Mouse (Mus musculus) forebrain, embryonic 10.5 days (tissue): ENCODE measurements around the gene Vars2. TPM values are rescaled to one million over a fixed set of nuclear protein-coding genes. Genes with fewer than 3 reads are reported as not detected.

Experiments used
- DNase-seq: peaks from one replicate; pipeline ENCODE4 v3.0.0-alpha.2; 2017; ENCODE audit warnings: low spot score; ENCODE audit errors: extremely low spot score
- H3K27ac ChIP-seq: fragments of 300-500 bp; sonication (generic); 2 replicates; pipeline ENCODE4 v1.5.1; 2016; ENCODE audit warnings: mild to moderate bottlenecking
- H3K27me3 ChIP-seq: fragments of 300-500 bp; sonication (generic); 2 replicates; pipeline ENCODE4 v1.6.1; 2016; ENCODE audit warnings: mild to moderate bottlenecking; ENCODE audit not compliant: poor library complexity, severe bottlenecking
- H3K36me3 ChIP-seq: fragments of 300-500 bp; sonication (generic); replicated peaks from 2 replicates; pipeline ENCODE4 v1.6.1; 2016; ENCODE audit warnings: mild to moderate bottlenecking, moderate library complexity
- H3K4me1 ChIP-seq: fragments of 300-500 bp; sonication (generic); 2 replicates; pipeline ENCODE4 v1.6.1; 2016
- H3K4me3 ChIP-seq: fragments of 300-500 bp; sonication (generic); 2 replicates; pipeline ENCODE4 v1.5.1; 2016; ENCODE audit warnings: mild to moderate bottlenecking, moderate library complexity
- H3K9me3 ChIP-seq: fragments of 300-500 bp; sonication (generic); 2 replicates; pipeline ENCODE4 v1.6.1; 2016; ENCODE audit warnings: mild to moderate bottlenecking, moderate library complexity
- WGBS: fragments of 180-500 bp; shearing (Covaris S2); methylation state at CpG from one replicate; pipeline ENCODE4 v1.1.7; 2016; 5-methylcytosine and 5-hydroxymethylcytosine counted together
- polyA plus RNA-seq: library from polyadenylated mRNA; unstranded; fragments of >200 nt; fragmentation: Nextera tagmentation; extraction: Ambion mirVana; gene quantifications from 2 replicates; pipeline ENCODE4 v1.2.1, GENCODE M21; 2016

Vars2 gene
- polyA plus RNA-seq, 1 experiment from 2014 or later: 19.3 TPM

DNA sequence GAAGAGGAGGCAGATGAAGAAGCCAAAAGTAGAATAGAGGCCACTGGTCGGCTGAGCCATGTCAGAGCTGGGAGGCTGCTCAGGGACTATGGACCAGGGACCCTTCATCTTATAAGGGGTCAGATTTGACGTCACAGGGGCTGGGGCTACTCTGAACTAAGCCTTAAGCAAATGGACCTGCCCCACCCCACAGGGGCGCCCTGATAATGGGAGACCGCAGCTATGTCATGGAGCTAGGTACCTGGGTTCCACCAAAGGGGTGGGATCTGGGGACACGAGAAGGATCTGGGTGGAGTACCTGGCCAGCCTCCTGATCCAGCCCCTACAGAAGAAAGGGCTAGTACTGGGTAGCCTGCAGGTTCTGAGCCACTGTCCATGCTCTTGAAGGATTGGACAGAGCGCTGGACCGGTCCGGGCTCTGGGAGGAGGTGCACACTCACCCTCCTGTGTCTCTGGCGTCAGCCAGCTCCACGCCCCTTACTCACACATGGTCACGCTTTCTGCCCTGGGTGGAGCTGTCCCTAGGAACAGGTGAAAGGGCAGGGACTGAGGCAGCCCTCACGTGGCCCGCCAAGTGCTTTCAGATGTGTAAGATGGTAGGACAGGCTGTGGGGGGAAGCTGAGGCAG lies 23.7 kb downstream of the Vars2 start, which contains the start of gene Mucl3:
Gene Mucl3, minus strand, starts transcription at position 87 of the 628 bp plus-strand sequence.
- no peaks in the 10 kb centered on the region for H3K4me1 ChIP-seq
- no peaks in the 10 kb centered on the region for H3K36me3 ChIP-seq
- WGBS: 77% methylated on average over 13 of the region's 13 CpGs
- H3K4me3 ChIP-seq: no peak within 1 kb of the TSS
- no peaks in the 10 kb centered on the region for H3K9me3 ChIP-seq
- no peak within 1 kb of the TSS for H3K27ac ChIP-seq
- no peak for DNase-seq
- no peaks in the 10 kb centered on the region; the same call in 1 of the 2 replicates for H3K27me3 ChIP-seq

DNA sequence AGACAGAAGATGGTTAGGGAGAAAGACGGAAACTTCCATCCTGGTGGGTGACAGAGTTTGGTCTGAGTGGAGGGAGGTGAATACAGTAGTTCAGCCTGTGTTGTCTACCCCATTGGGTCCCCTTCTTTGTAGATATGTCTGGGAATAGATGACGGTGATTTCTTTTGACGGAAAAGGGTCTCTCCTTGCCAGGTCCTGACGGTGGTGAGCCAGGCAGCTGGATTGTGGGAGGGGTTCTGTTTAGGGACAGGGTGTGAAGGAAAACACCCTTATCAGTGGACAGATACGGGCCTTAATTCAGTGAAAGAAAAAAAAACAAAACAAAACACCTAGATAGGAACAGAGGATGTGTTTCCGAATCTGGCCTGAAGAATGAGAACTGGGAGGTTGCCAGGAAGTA lies 28.0 kb downstream of the Vars2 start:
- no peak for DNase-seq
- WGBS: 90% methylated on average over 6 of the region's 6 CpGs
- Histone ChIP-seq H3K4me3 (0 out of 2 replicates have a peak overlapping the region, but pooled peaks have one; percentile 25), H3K27ac (no peak overlapping the region), H3K4me1 (peaks cover 5% of the 10 kb centered on the region), H3K9me3 (no peaks in the 10 kb centered on the region), H3K27me3 (peaks cover 11% of the 10 kb centered on the region), H3K36me3 (no peaks in the 10 kb centered on the region)

DNA sequence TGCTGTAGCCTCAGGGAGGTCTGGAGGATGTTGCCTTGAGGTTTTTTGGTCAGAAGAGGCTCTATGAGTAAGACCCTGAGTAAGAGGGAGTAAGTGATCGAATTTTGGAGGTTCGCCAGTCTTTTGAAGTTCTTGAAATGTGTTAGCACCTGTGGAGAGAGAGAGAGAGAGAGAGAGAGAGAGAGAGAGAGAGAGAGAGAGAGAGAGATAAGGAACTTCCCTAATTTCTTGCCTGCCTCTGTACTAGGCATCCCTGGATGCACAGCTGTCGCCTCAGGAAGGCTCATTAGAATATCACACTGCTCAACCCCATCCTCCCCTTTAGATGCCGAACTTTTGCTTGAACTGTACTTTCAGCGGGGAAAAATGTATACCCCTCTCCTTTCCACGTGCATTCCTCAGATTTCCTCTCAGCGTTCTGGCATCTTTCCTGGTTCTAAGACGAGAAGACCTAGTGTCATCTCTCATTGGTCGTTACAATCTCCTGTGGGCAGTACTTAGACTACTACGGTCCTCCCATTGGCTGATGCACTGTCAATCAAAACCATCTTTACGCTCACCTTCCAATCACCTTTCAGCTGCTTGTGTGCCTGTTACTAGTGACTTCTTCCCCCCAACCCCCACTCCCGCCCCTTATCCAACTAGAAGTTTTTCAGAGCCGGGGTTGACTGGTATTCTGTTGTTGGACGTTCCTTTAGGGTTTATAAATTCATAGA lies 28.8 kb downstream of the Vars2 start:
- WGBS: 32% methylated on average over 14 of the region's 14 CpGs
- peaks cover 11% of the 10 kb centered on the region for H3K4me1 ChIP-seq
- DNase-seq: peak; percentile 29
- peak overlapping the region; percentile 25 for H3K4me3 ChIP-seq
- no peaks in the 10 kb centered on the region for H3K9me3 ChIP-seq
- no peaks in the 10 kb centered on the region for H3K36me3 ChIP-seq
- no peak overlapping the region for H3K27ac ChIP-seq
- peaks cover 11% of the 10 kb centered on the region for H3K27me3 ChIP-seq

DNA sequence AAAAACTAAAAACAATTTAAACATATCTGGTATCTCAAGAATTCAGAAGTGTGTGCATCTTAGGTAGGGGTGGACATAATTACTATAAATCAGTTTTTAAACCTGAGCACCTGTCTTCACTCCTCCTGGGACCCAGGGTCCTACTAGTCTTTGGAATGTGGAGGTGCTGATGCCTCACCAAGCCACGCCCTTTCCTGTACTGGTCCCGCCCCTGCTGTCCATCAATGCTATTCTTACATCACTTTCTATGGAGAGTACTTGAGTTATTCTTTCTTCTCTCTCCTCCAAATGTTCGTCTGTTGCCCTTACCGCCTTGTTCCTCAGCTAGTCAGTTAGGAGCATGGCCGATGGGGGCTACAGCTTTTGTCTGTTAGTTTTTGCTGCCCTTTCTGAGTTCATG lies 31.0 kb downstream of the Vars2 start:
- H3K4me3 ChIP-seq: peak overlapping the region; percentile 51; the same call in 1 of the 2 replicates
- WGBS: 37% methylated on average over 5 of the region's 5 CpGs
- H3K27ac ChIP-seq: no peak overlapping the region
- H3K9me3 ChIP-seq: no peaks in the 10 kb centered on the region
- H3K4me1 ChIP-seq: peaks cover 11% of the 10 kb centered on the region
- H3K27me3 ChIP-seq: peaks cover 11% of the 10 kb centered on the region; the same call in 1 of the 2 replicates
- no peaks in the 10 kb centered on the region for H3K36me3 ChIP-seq
- no peak for DNase-seq

- peak overlapping the region; percentile 51 for H3K4me3 ChIP-seq
- peaks cover 11% of the 10 kb centered on the region for H3K4me1 ChIP-seq
- no peaks in the 10 kb centered on the region for H3K9me3 ChIP-seq
- WGBS: 4% methylated on average over 15 of the region's 15 CpGs
- no peaks in the 10 kb centered on the region for H3K36me3 ChIP-seq
- peaks cover 11% of the 10 kb centered on the region; the same call in 1 of the 2 replicates for H3K27me3 ChIP-seq
- peak overlapping the region; percentile 60 for H3K27ac ChIP-seq
- DNase-seq: peak; percentile 74
Measured at GRCm38 (mm10) chr17:35635699-35636111, 31.7 kb downstream of the Vars2 start.

GRCm38 (mm10) chr17:35635202-35635601 lies 32.2 kb downstream of the Vars2 start:
- peaks cover 11% of the 10 kb centered on the region; the same call in 1 of the 2 replicates for H3K27me3 ChIP-seq
- H3K36me3 ChIP-seq: no peaks in the 10 kb centered on the region
- H3K9me3 ChIP-seq: no peaks in the 10 kb centered on the region
- DNase-seq: no peak
- no peak overlapping the region for H3K4me3 ChIP-seq
- peaks cover 11% of the 10 kb centered on the region for H3K4me1 ChIP-seq
- WGBS: 79% methylated on average over 3 of the region's 3 CpGs
- no peak overlapping the region for H3K27ac ChIP-seq

DNA sequence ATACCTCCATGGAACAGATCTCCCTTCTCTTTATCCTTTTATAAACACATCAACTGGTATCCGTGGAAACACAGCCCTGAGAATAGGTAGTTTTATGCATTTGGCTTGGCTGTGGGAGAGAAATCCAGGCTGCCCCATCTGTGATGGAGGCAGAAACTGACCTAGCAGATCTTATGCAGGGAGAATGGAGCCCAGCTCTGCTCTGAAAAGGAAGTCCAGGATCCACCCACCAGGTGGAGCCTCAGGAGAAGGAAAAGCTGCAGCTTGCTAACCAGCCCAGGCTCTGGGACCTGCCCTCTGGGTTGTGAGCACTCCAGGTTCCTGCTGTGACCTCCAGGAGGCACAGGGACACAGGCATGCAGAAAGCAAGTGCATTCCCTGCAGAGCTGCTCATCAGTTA lies 33.4 kb downstream of the Vars2 start:
- 14% methylated on average over 1 of the region's 1 CpGs for WGBS
- peak; percentile 33 for DNase-seq
- Histone ChIP-seq H3K4me1 (peaks cover 11% of the 10 kb centered on the region), H3K36me3 (no peaks in the 10 kb centered on the region), H3K4me3 (no peak overlapping the region), H3K27ac (no peak overlapping the region), H3K9me3 (no peaks in the 10 kb centered on the region), H3K27me3 (peaks cover 11% of the 10 kb centered on the region; the same call in 1 of the 2 replicates)

DNA sequence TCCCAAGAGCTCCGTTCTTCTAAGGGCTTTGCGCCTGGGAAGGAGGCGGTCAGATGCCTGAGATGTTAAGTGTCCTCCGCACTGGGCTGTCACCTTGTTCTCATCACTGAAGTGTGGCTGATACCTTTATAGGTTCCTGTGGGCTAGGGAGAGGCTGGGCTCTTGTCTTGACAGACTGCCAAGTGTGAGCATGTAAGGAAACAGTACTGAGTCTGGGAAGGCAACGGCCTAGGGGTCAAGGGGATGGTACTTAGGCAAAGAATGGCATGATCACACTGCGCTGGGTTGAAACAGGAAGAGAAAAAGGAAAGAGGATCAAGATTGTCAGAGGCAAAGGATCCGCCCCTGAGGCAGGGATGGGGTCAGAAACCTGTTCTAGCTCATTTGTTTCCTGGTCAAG lies 40.9 kb downstream of the Vars2 start, which contains the start of gene Gm9573:
Gene Gm9573, minus strand, starts transcription at position 101 of the 400 bp plus-strand sequence.
- H3K4me1 ChIP-seq: no peaks in the 10 kb centered on the region
- no peak for DNase-seq
- no peaks in the 10 kb centered on the region for H3K27me3 ChIP-seq
- H3K9me3 ChIP-seq: 0 out of 2 replicates have a peak, but pooled peaks cover 6% of the 10 kb centered on the region
- 93% methylated on average over 7 of the region's 7 CpGs for WGBS
- H3K27ac ChIP-seq: no peak within 1 kb of the TSS
- no peaks in the 10 kb centered on the region for H3K36me3 ChIP-seq
- H3K4me3 ChIP-seq: no peak within 1 kb of the TSS

DNA sequence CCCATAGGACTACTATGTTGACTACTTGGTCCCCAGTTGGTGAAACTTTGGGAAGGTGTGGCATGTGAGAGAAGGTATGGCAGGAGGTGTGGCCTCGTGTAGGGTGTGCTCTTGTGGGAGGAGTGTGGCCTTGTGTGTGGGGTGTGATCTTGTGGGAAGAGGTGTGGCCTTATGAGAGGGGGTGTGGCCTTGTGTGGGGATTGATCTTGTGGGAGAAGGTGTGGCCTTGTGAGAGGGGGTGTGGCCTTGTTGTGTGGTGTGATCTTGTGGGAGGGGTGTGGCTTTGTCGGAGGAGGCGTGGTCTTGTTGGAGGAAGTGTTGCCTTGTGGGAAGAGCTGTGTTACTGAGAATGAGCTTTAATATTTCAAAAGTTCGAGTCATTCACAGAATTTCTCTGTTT lies 50.3 kb downstream of the Vars2 start:
- no peak overlapping the region for H3K27ac ChIP-seq
- no peak for DNase-seq
- WGBS: 83% methylated on average over 4 of the region's 4 CpGs

More for the DNA sequence above, 50.3 kb downstream of the Vars2 start:
- Histone ChIP-seq H3K4me1 (no peaks in the 10 kb centered on the region), H3K27me3 (no peaks in the 10 kb centered on the region), H3K9me3 (peaks cover 3% of the 10 kb centered on the region; the same call in 1 of the 2 replicates), H3K36me3 (no peaks in the 10 kb centered on the region), H3K4me3 (no peak overlapping the region)

Other genes starting within 250 kb of the Vars2 start
- 2.1 and 2.5 TPM in 2 replicates for gene H2-Q6, start 242.7 kb downstream of the Vars2 start, polyA plus RNA-seq
- gene H2-Q7, start 228.4 kb downstream of the Vars2 start, polyA plus RNA-seq: 18.5 and 19.8 TPM in 2 replicates
- gene H2-Q10, start 197.5 kb downstream of the Vars2 start, polyA plus RNA-seq: 0.36 and 0.37 TPM in 2 replicates
- 0.12 TPM in 1 of 2 replicates, not detected in the other for gene Pou5f1, start 161.6 kb downstream of the Vars2 start, polyA plus RNA-seq
- gene Tcf19, start 150.8 kb downstream of the Vars2 start, polyA plus RNA-seq: 52.2 and 57.1 TPM in 2 replicates
- 21.6 and 26.1 TPM in 2 replicates for gene Cchcr1, start 150.5 kb downstream of the Vars2 start, polyA plus RNA-seq
- 2.2 and 2.6 TPM in 2 replicates for gene Psors1c2, start 134.4 kb downstream of the Vars2 start, polyA plus RNA-seq
- not detected in 2 replicates for gene Cdsn, start 115.5 kb downstream of the Vars2 start, polyA plus RNA-seq
- gene 2300002M23Rik, start 100.1 kb downstream of the Vars2 start, polyA plus RNA-seq: not detected in 2 replicates
- gene Sfta2, start 66.0 kb downstream of the Vars2 start, polyA plus RNA-seq: not detected in 2 replicates
- not detected in 2 replicates for gene Gm9573, start 41.0 kb downstream of the Vars2 start, polyA plus RNA-seq
- 0.12 and 0.14 TPM in 2 replicates for gene Mucl3, start 23.9 kb downstream of the Vars2 start, polyA plus RNA-seq
- gene Gtf2h4, start 6.1 kb upstream of the Vars2 start, polyA plus RNA-seq: 59.3 and 62.3 TPM in 2 replicates
- gene Ddr1, start 37.0 kb upstream of the Vars2 start, polyA plus RNA-seq: 105 and 112 TPM in 2 replicates
- 4.6 and 5.3 TPM in 2 replicates for gene Ier3, start 154.1 kb upstream of the Vars2 start, polyA plus RNA-seq
- 49.7 and 51.6 TPM in 2 replicates for gene Flot1, start 155.6 kb upstream of the Vars2 start, polyA plus RNA-seq
- 1,607 and 1,608 TPM in 2 replicates for gene Tubb5, start 170.7 kb upstream of the Vars2 start, polyA plus RNA-seq
- 26.9 and 29.3 TPM in 2 replicates for gene Mdc1, start 173.9 kb upstream of the Vars2 start, polyA plus RNA-seq
- 81.9 and 84.0 TPM in 2 replicates for gene Nrm, start 193.7 kb upstream of the Vars2 start, polyA plus RNA-seq
- 21.3 and 21.6 TPM in 2 replicates for gene Ppp1r18, start 198.0 kb upstream of the Vars2 start, polyA plus RNA-seq
- gene Dhx16, start 212.2 kb upstream of the Vars2 start, polyA plus RNA-seq: 59.6 and 60.3 TPM in 2 replicates
- 29.8 and 32.4 TPM in 2 replicates for gene 2310061I04Rik, start 229.8 kb upstream of the Vars2 start, polyA plus RNA-seq
- 102 and 105 TPM in 2 replicates for gene Atat1, start 242.5 kb upstream of the Vars2 start, polyA plus RNA-seq
- 98.2 and 107 TPM in 2 replicates for gene Mrps18b, start 248.8 kb upstream of the Vars2 start, polyA plus RNA-seq
- gene Ppp1r10, start 248.8 kb upstream of the Vars2 start, polyA plus RNA-seq: 60.5 and 61.5 TPM in 2 replicates